In the genomic region with DNA sequence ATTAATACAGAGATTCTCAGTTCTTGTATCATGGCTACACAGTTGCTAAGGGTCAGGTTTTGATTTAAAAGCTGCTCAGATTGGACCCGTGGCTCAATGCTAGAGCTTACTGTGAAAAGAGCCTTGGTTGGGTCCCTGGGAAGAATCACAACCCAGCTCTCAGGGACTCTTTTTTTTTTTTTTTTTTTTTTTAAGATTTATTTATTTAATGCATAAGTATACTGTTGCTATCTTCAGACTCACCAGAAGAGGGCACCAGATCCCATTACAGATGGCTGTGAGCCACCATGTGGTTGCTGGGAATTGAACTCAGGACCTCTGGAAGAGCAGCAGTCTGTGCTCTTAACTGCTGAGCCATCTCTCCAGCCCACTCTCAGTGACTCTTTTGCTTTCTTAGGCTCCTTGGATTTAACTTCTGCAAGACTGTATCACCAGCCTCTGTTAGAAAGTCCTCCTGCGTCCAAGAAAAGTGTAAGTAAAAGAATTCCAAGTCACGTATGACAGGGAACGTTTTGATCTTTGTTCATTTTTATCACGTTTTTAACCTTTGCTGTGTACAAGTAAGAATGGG, we compare ENCODE assay signal across 11 mouse cellular contexts. TPM values are rescaled to one million over a fixed set of nuclear protein-coding genes. Genes with fewer than 3 reads are reported as not detected.
DNase-seq lines count a peak whose midpoint lies in the region; ATAC-seq lines count a peak whose summit lies in the region.
"Had no signal": no experiment of that assay in that cellular context is flagged by ENCODE, and none has a peak within 500 bp of the region (broad histone marks: within the 10 kb centered on the region; RNA-seq: fewer than 3 reads in every experiment).

No protein-coding gene starts in this region.

- H3K27me3 ChIP-seq in hindbrain, embryonic 14.5 days (ENCODE audit: control insufficient read depth, insufficient read depth, low read length) = no peaks in the 10 kb centered on the region
- H3K27me3 ChIP-seq in splenic B cell, adult 2 months (ENCODE audit: control insufficient read depth, insufficient read depth, low read length, poor library complexity, severe bottlenecking) = no peaks in the 10 kb centered on the region
- H3K27me3 ChIP-seq: embryonic facial prominence, embryonic 15.5 days; megakaryocyte, embryonic 14.5 days had no signal

- ATAC-seq in CD4-positive, CD25-positive, alpha-beta regulatory T cell, adult 4 months = no peak
- ATAC-seq in hindbrain, embryonic 14.5 days (ENCODE audit: low FRiP score) = no peak
- no peak for ATAC-seq in erythroid progenitor cell, adult 5-6 weeks (replicated peaks; ENCODE audit: low FRiP score, poor library complexity, severe bottlenecking)

- no peak overlapping the region for H3K4me3 ChIP-seq in hindbrain, embryonic 14.5 days (replicated peaks; ENCODE audit: low read length)

- peaks cover 22% of the 10 kb centered on the region for H3K4me1 ChIP-seq in hindbrain, embryonic 14.5 days (replicated peaks; ENCODE audit: control insufficient read depth, insufficient read depth, low read length)

- H3K36me3 ChIP-seq in hindbrain, embryonic 14.5 days (replicated peaks; ENCODE audit: control insufficient read depth, insufficient read depth) = peaks cover 42% of the 10 kb centered on the region
- peaks cover 2% of the 10 kb centered on the region for H3K36me3 ChIP-seq in splenic B cell, adult 2 months (ENCODE audit: control insufficient read depth, insufficient read depth, low read length, poor library complexity, severe bottlenecking)

- peak; percentile 22 for DNase-seq in CD4-positive, CD25-positive, alpha-beta regulatory T cell, adult 2 months (ENCODE audit: low read depth, low spot score)
- peak; percentile 8 for DNase-seq in lung, postnatal 25 days (ENCODE audit: low spot score)
- DNase-seq in lung, postnatal 4 days = no peak
- DNase-seq in hindbrain, embryonic 14.5 days (ENCODE audit: low spot score) = no peak
- peak; percentile 20 for DNase-seq in splenic B cell, adult 2 months (ENCODE audit: low read depth, low spot score)
- DNase-seq in cerebellum, postnatal 4 days (ENCODE audit: low spot score in 2 of 2) = no peak

- H3K9ac ChIP-seq in hindbrain, embryonic 14.5 days = no peak overlapping the region
- H3K9ac ChIP-seq: embryonic facial prominence, embryonic 15.5 days had no signal

- H3K9me3 ChIP-seq in hindbrain, embryonic 14.5 days (ENCODE audit: control insufficient read depth, low read length) = no peaks in the 10 kb centered on the region
- H3K9me3 ChIP-seq: embryonic facial prominence, embryonic 15.5 days; megakaryocyte, embryonic 14.5 days had no signal

- peak overlapping the region; percentile 89 for H3K4me2 ChIP-seq in hindbrain, embryonic 14.5 days (replicated peaks)

- 85% methylated on average over 5 of the region's 5 CpGs for WGBS in hindbrain, embryonic 14.5 days

- no peak overlapping the region for H3K27ac ChIP-seq in hindbrain, embryonic 14.5 days
- H3K27ac ChIP-seq: embryonic facial prominence, embryonic 15.5 days had no signal

RNA-seq across cellular contexts. Expression of gene 2700049A03Rik, which starts 2.7 kb away (rescaled TPM):
- polyA plus RNA-seq in CD4-positive, CD25-positive, alpha-beta regulatory T cell, adult 4 months (2017; shearing (Covaris generic)) = 10 to 100 TPM in 1 of 2 experiments, 1 to 10 TPM in 1; 7.8 to 13.4 TPM
- polyA plus RNA-seq in hindbrain, embryonic 14.5 days (2014; fragmentation: Nextera tagmentation; extraction: Ambion mirVana) = 11.1 and 13.9 TPM in 2 replicates
- 9.2 and 19.5 TPM in 2 replicates for total RNA-seq in erythroid progenitor cell, adult 5-6 weeks (2015; ENCODE audit: low replicate concordance)
- total RNA-seq in erythroid progenitor cell, adult 5-6 weeks (2017; ENCODE audit: low replicate concordance) = 16.0 and 17.3 TPM in 2 replicates

RNA-seq across cellular contexts. Expression of gene Timm9, which starts 2.9 kb away (rescaled TPM):
- polyA plus RNA-seq in CD4-positive, CD25-positive, alpha-beta regulatory T cell, adult 4 months (2017; shearing (Covaris generic)) = 10 to 100 TPM; 37.7 to 41.5 TPM
- 114 and 116 TPM in 2 replicates for polyA plus RNA-seq in hindbrain, embryonic 14.5 days (2014; fragmentation: Nextera tagmentation; extraction: Ambion mirVana)
- total RNA-seq in erythroid progenitor cell, adult 5-6 weeks (2015; ENCODE audit: low replicate concordance) = 10.5 and 21.0 TPM in 2 replicates
- total RNA-seq in erythroid progenitor cell, adult 5-6 weeks (2017; ENCODE audit: low replicate concordance) = 5.8 and 11.7 TPM in 2 replicates

RNA-seq across cellular contexts. Expression of gene Tomm20l, which starts 28.1 kb away (rescaled TPM):
- polyA plus RNA-seq in CD4-positive, CD25-positive, alpha-beta regulatory T cell, adult 4 months (2017; shearing (Covaris generic)) = not detected
- not detected in 2 replicates for polyA plus RNA-seq in hindbrain, embryonic 14.5 days (2014; fragmentation: Nextera tagmentation; extraction: Ambion mirVana)
- total RNA-seq in erythroid progenitor cell, adult 5-6 weeks (2015; ENCODE audit: low replicate concordance) = not detected in 2 replicates
- not detected in 2 replicates for total RNA-seq in erythroid progenitor cell, adult 5-6 weeks (2017; ENCODE audit: low replicate concordance)
- polyA plus RNA-seq: intestine, embryonic 14.5 days had no signal

Comparison
In these comparisons a context has a peak if more than half of its experiments do, and no peak if none do; other contexts are left out.
1. DNase-seq: peak in CD4-positive, CD25-positive, alpha-beta regulatory T cell, adult 2 months (single experiment), lung, postnatal 25 days (single experiment) and splenic B cell, adult 2 months (single experiment); none in lung, postnatal 4 days (0 of 2), hindbrain, embryonic 14.5 days (single experiment) and cerebellum, postnatal 4 days (0 of 2).